Mouse (Mus musculus) ovary, postnatal 10 days (tissue): ENCODE measurements around the gene Acp1.
A peak's percentile ranks its signal among the peaks of the same experiment; 100 is the strongest.

Source experiments
- DNase-seq: peaks from one replicate; pipeline ENCODE4 v3.0.0; 2022; ENCODE audit warnings: low spot score

Gene Acp1

DNA sequence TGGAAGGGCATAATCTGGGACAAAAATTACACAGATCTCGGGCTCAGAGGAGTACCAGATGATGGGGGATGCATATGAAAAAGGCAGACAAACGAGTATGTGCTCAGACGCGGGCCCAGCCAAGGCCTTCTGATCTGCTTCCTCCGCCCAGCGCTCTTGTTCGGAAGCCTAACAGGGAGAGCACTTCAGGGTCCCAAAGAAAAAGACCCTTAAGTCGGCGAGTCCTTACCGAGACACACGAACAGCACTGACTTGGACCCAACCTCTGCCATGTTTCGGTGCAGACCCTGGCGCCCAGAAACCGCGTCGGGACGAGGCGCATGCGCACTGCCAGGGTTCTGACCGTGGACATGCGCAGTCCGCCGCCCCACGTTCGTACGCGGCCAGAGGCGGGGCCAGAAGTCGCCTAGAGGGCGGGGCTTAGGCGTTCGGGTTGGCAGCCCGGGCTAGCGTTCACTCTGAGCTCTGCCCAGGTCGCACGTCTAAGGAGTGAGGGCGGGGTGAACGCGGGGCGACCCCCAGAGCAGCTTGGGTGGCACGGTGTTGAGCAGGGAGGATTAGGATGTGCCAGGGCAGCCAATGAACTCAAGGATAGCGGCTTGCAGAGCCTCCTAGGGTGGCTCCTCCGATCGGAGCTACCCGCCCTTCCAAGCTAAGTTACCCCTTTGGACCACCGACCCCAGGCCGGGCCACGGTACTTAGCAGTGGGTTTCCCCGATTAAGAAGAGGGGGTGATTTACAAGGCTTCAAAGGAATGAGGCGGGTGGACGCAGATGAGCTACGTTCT lies at the start of gene Acp1, which contains the start of gene Sh3yl1:
TSS of gene Acp1 (minus strand) at position 329 of the 787 bp plus-strand sequence.
TSS of gene Sh3yl1 (plus strand) at position 408 of the 787 bp plus-strand sequence.
- DNase-seq: peak; percentile 95

DNA sequence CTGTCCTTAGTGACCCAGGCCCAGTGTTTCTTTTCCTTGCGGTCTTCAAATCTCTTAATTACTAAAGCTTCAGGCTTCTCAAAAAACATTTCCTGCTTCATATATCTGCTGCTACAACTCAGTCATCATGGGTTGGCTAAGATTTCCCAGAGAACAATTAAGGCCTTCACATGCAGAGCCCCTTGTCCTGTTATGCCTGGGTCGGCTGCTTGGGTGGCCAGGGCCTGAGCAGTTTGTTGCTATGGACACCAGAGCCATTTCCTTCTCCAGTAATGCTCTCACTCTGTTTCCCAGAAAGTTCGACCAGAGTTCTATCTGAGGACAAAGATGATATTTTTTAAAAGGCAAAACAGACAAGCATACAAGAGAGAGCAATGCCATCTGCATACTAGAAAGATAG lies 32.8 kb upstream of the Acp1 start:
- DNase-seq: no peak

GRCm38 (mm10) chr12:30943057-30943986 lies 31.9 kb upstream of the Acp1 start:
- DNase-seq: no peak

- DNase-seq: no peak
Observed at GRCm38 (mm10) chr12:30936899-30937298, 25.5 kb upstream of the Acp1 start.

- DNase-seq: no peak
Observed at GRCm38 (mm10) chr12:30933299-30933698, 21.9 kb upstream of the Acp1 start.

GRCm38 (mm10) chr12:30928182-30928581 lies 16.8 kb upstream of the Acp1 start:
- no peak for DNase-seq

DNA sequence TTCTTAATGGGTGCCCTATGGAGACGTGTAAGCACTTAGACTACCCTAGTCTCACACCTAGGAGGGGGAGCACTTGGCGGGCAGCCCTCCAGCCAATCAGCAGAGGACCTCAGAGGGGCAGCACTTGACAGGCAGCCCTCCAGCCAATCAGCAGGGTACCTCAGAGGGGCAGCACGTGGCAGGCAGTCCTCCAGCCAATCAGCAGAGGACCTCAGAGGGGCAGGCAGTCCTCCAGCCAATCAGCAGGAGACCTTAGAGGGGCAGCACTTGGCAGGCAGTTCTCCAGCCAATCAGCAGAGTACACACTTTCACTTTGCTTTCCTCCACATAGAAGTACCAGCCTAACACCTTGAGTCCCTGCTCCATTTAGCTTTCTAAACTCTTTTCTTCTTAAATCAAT lies 11.0 kb upstream of the Acp1 start:
- DNase-seq: no peak

DNA sequence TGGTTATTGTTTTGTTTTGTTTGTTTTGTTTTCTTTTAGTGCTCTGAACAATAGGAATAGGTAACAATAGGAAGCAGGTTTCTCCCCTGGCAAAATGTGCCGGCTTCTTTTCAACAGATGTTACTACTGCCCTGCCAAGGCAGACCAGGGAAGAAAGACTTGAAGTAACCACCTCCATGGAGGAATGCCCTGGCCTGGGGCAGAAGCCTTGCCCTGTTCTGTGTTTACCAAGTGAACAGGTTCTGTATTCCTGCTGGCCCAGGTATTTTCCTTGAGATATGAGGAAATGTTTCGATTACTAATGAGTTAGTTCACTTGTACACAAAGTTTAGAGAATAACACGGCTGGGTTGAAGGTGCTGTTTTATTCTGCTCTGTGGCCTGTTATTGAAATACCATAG lies 1.5 kb upstream of the Acp1 start:
- DNase-seq: no peak

DNA sequence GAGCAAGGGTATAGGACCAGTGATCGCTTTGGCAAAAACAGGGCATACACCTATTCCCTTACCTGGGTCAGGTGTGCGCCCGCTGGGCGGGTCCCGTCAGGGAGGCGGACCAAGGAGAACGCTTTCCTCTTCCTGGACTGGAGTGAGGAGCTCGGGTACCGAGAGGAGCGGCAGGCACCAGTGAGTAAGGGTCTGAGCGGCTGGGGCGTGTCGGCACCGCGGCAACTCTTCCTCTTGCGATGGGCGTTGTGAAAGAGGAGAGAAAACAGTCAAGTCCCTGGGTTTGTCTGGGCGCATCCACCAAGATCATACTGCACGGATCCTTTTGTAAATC lies 626 bp upstream of the Acp1 start:
- no peak for DNase-seq

DNA sequence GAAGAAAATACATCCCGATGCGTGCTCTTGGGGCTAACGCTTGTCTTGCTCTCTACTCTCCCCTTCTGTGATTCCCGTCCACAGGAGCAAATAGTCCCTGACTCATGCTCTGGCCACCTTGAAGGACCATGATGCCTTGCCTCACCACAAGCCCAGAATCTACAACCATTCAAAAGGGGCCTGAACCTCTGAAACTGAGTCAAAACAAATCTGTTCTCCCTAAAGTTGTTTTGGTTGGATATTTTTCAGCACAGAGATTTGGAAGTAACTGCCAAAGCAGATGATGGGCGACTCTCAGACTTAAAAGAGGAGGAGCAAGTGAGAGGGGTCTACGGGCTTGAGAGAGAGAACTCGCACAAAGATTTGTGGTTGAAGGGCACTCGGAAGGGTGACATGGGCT lies 529 bp downstream of the Acp1 start:
- no peak for DNase-seq

GRCm38 (mm10) chr12:30909881-30910280 lies 1.5 kb downstream of the Acp1 start:
- no peak for DNase-seq

DNA sequence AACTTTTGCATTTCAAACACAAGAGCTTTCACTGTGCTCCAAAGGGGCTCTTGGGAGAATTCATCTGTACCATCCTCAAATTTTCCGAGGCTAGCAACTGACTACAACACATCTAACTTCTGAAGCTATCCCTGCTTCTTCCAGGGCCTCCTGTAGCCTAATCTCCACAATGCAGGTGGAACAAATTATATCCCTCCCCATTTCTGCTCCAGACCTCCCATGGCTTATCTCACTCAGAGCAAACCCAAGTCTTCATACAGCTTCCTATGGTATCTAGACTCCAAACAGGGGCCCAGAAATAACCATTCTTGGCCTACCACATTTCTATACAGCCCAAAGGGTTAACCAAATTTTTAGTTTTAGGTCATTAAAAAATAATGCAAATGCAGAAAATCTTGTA lies 2.7 kb downstream of the Acp1 start:
- DNase-seq: no peak

- no peak for DNase-seq
Observed at GRCm38 (mm10) chr12:30897039-30897438, 14.3 kb downstream of the Acp1 start.

- DNase-seq: no peak
Observed at GRCm38 (mm10) chr12:30891438-30891837, 20.0 kb downstream of the Acp1 start.

GRCm38 (mm10) chr12:30890067-30890466 lies 21.3 kb downstream of the Acp1 start:
- no peak for DNase-seq

DNA sequence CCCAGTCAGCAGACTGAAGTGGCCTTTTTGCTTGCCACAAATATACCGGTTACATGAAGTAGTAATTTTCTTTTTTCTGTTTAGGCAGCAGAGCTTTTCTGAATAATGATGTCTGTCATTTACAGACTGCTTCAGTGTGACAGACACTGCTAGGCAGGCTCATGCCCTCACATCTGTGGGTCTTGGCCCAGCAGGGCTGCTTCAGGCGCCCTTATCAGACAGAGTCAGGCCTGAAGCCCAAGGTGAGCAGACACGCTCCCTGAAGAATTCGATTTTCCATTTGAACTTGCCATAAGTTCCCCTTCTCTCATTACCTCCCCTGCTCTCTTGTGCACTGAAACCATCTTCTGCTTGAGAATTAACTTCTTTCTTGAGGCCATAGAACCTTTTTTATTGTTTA lies 23.4 kb downstream of the Acp1 start:
- DNase-seq: no peak

DNA sequence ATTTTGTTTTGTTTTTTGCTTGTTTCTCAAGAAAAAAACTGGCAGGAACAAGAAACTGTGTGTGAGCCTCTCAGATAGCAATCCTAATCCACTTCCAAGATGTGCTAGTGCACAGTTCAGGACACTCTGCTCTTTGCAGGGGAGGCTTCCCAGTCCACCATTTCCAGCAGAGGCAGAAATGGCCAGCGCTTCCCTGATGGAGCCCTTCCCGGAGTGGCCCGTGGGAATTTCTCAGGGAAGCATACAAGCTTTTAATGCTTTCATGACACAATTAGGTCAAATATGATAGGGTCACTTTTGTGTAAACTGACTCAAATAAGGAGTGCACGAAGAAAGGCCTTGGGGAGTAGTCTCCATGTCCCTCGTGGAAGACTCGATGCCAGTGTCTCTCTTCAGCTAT lies 25.5 kb downstream of the Acp1 start:
- no peak for DNase-seq

GRCm38 (mm10) chr12:30884622-30885230 lies 26.7 kb downstream of the Acp1 start:
- DNase-seq: peak; percentile 6

- no peak for DNase-seq
Observed at GRCm38 (mm10) chr12:30883986-30884621, 27.3 kb downstream of the Acp1 start, which contains the start of gene Alkal2. Gene Alkal2 (plus strand): TSS chr12:30884322.

GRCm38 (mm10) chr12:30883592-30883985 lies 27.8 kb downstream of the Acp1 start:
- no peak for DNase-seq

DNA sequence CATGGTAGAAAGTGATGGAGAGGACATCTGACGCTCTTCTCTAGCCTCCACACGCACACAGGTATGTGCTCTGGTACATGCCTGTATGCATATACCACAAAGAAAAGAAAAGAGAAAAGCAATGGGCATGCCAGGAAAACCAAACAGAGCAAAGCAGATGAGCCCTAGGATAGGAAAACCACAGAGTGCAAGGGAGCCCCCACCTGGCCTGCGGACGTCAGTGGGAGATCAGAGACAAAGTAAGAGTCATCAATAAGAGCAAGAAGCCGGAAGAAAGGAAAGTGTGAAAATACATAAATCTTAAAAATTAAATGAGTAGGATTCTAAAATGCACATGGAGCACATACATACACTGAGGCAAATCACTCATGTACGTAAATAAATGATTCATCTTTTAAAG lies 31.9 kb downstream of the Acp1 start:
- no peak for DNase-seq

DNA sequence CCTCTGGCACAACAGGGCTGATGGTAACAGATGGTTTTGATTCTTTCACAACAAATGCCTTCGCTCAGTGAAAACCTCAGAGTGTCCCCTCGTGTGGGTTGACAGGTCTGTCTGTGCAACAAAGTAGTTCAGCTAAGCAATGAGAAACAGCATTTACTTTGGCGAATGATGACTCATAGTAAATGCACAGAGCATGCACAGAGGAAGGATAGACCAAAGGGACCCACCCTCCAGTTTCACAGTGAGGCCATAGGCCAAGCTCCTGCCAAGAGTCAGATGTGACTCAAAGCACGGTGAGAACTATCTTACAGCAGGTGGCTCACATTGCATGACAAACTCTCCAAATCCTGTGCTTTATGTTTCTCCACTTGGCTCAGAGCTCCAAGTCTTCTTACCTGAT lies 45.6 kb downstream of the Acp1 start:
- no peak for DNase-seq
